Mouse (Mus musculus): ENCODE measurements around the gene Prcd.

- TF ChIP-seq EP300 (IDR thresholded peaks at IDR 0.05; ENCODE audit: low read depth) = no peak
- TF ChIP-seq CTCF (IDR thresholded peaks at IDR 0.05; ENCODE audit: low read depth) = no peak
Observed at GRCm38 (mm10) chr11:116695194-116695880, 42.0 kb downstream of the Prcd start.
